ENCODE assay signal across 8 mouse cellular contexts in the genomic region with DNA sequence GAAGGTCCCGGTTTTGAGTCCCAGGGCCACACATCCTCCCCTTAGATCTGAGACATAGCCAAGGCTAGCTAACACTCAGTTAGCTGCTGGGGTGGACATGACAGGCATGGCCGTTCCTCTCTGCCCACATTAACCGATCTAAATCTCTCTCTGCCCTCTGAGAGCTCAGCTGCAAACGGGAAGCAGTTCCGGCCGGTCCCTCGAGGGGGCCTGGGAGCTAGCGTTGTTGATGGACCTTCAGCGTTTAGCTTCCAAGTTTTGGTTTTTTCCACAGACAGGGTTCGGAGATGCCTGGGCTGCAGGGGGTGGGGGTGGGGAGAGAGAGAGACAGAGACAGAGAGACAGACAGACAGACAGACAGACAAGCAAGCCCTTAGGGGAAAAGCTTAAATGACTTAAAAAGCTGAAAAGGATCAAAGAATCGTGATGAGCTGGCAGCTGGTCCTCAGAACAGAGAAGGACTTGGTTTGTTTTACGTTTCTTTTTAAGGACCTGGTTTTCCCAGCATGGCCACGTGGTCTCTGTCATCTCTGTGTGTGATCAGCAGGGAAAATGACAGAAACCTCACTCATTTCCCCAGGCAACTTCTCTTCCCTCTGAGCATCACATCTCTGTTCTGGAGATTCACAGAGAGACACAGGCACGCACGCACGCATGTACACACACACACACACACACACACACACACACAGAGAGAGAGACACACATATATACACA. TPM values are rescaled to one million over a fixed set of nuclear protein-coding genes. Genes with fewer than 3 reads are reported as not detected.
A peak's percentile ranks its signal among the peaks of the same experiment; 100 is the strongest.
DNase-seq lines count a peak whose midpoint lies in the region; ATAC-seq lines count a peak whose summit lies in the region.
"Had no signal": no experiment of that assay in that cellular context is flagged by ENCODE, and none has a peak within 500 bp of the region (broad histone marks: within the 10 kb centered on the region; RNA-seq: fewer than 3 reads in every experiment).

No protein-coding gene starts in this region.

- no peaks in the 10 kb centered on the region for H3K36me3 ChIP-seq in heart, embryonic 14.5 days (ENCODE audit: control insufficient read depth, insufficient read depth, low read length)

- H3K27me3 ChIP-seq in heart, embryonic 14.5 days (ENCODE audit: control insufficient read depth, insufficient read depth, low read length) = peaks cover 9% of the 10 kb centered on the region

- H3K4me1 ChIP-seq in heart, embryonic 14.5 days (ENCODE audit: control insufficient read depth in 2 of 2, insufficient read depth in 2 of 2, low read length in 2 of 2) = no peaks in the 10 kb centered on the region; a peak in 1 of 4 replicates

- H3K4me2 ChIP-seq in heart, embryonic 14.5 days (ENCODE audit: low read length) = peak overlapping the region; percentile 9; the same call in 1 of the 2 replicates

- H3K9me3 ChIP-seq in heart, embryonic 14.5 days (ENCODE audit: control insufficient read depth, low read length) = no peaks in the 10 kb centered on the region

- 21% methylated on average over 16 of the region's 16 CpGs for WGBS in heart, embryonic 14.5 days

- no peak overlapping the region for H3K27ac ChIP-seq in heart, embryonic 14.5 days (replicated peaks in 1 of 2; ENCODE audit: control insufficient read depth in 1 of 2, insufficient read depth in 1 of 2, low read depth in 2 of 2, low read length in 2 of 2)

- no peak overlapping the region for H3K9ac ChIP-seq in heart, embryonic 14.5 days (ENCODE audit: low read length)

- H3K4me3 ChIP-seq in heart, embryonic 14.5 days (ENCODE audit: control insufficient read depth in 1 of 2, insufficient read depth in 1 of 2, low read depth in 1 of 2, low read length in 2 of 2) = no peak overlapping the region

- DNase-seq in 3134 (ENCODE audit: extremely low read depth, insufficient read length, low spot score) = peak; percentile 20
- peak; percentile 58 for DNase-seq in 416B (ENCODE audit: low read depth)
- peak; percentile 15 to 42 for DNase-seq in adrenal gland, postnatal 4 days (ENCODE audit: low spot score in 2 of 2)
- peak; percentile 83 for DNase-seq in kidney, postnatal 10 days
- peak; percentile 13 for DNase-seq in right cerebral cortex, postnatal 25 days

- no peak for ATAC-seq in heart, embryonic 14.5 days (ENCODE audit: insufficient number of reproducible peaks, insufficient read depth, low FRiP score, low read depth)
- peak; percentile 82 for ATAC-seq in megakaryocyte, adult 5-6 weeks (ENCODE audit: poor library complexity, severe bottlenecking)

RNA-seq across cellular contexts. Expression of gene Myo1h, which starts 35.0 kb away (rescaled TPM):
- 1 to 10 TPM; 1.2 to 1.5 TPM for total RNA-seq in adrenal gland, postnatal 4 days (2021)
- 1.4 and 2.6 TPM in 2 replicates for polyA plus RNA-seq in heart, embryonic 14.5 days (2014; fragmentation: Nextera tagmentation; extraction: Ambion mirVana)
- 4.3 and 8.6 TPM in 2 replicates for total RNA-seq in megakaryocyte, adult 5-6 weeks (2015)
- total RNA-seq in megakaryocyte, adult 5-6 weeks (2017) = 5.2 and 12.5 TPM in 2 replicates

RNA-seq across cellular contexts. Expression of gene Foxn4, which starts 50.3 kb away (rescaled TPM):
- not detected for total RNA-seq in adrenal gland, postnatal 4 days (2021)
- polyA plus RNA-seq in heart, embryonic 14.5 days (2014; fragmentation: Nextera tagmentation; extraction: Ambion mirVana) = not detected in 2 replicates
- total RNA-seq in megakaryocyte, adult 5-6 weeks (2015) = not detected in 2 replicates
- not detected in 2 replicates for total RNA-seq in megakaryocyte, adult 5-6 weeks (2017)
- total RNA-seq: gastrocnemius, postnatal 36 days had no signal

RNA-seq across cellular contexts. Expression of gene Kctd10, which starts 56.4 kb away (rescaled TPM):
- 10 to 100 TPM; 77.9 to 82.8 TPM for total RNA-seq in adrenal gland, postnatal 4 days (2021)
- polyA plus RNA-seq in heart, embryonic 14.5 days (2014; fragmentation: Nextera tagmentation; extraction: Ambion mirVana) = 104 and 106 TPM in 2 replicates
- 30.2 and 32.5 TPM in 2 replicates for total RNA-seq in megakaryocyte, adult 5-6 weeks (2015)
- 89.8 and 106 TPM in 2 replicates for total RNA-seq in megakaryocyte, adult 5-6 weeks (2017)

RNA-seq across cellular contexts. Expression of gene Ube3b, which starts 56.5 kb away (rescaled TPM):
- total RNA-seq in adrenal gland, postnatal 4 days (2021) = 10 to 100 TPM; 65.4 to 72.7 TPM
- 51.1 and 53.0 TPM in 2 replicates for polyA plus RNA-seq in heart, embryonic 14.5 days (2014; fragmentation: Nextera tagmentation; extraction: Ambion mirVana)
- total RNA-seq in megakaryocyte, adult 5-6 weeks (2015) = 23.7 and 27.3 TPM in 2 replicates
- total RNA-seq in megakaryocyte, adult 5-6 weeks (2017) = 17.5 and 19.3 TPM in 2 replicates

Comparison
In these comparisons a context has a peak if more than half of its experiments do, and no peak if none do; other contexts are left out.
1. DNase-seq: peak in every context shown above with its lines; median percentile 83 in kidney, postnatal 10 days; 58 in 416B; 28 in adrenal gland, postnatal 4 days; 20 in 3134; 13 in right cerebral cortex, postnatal 25 days.